Mouse (Mus musculus): ENCODE measurements at regions not wholly inside any gene's neighbourhood (a gene's known extent, or its start where the extent isn't known, plus 50 kb on each side); places are given as distances from the start of the nearest gene placed in this dataset.

DNA sequence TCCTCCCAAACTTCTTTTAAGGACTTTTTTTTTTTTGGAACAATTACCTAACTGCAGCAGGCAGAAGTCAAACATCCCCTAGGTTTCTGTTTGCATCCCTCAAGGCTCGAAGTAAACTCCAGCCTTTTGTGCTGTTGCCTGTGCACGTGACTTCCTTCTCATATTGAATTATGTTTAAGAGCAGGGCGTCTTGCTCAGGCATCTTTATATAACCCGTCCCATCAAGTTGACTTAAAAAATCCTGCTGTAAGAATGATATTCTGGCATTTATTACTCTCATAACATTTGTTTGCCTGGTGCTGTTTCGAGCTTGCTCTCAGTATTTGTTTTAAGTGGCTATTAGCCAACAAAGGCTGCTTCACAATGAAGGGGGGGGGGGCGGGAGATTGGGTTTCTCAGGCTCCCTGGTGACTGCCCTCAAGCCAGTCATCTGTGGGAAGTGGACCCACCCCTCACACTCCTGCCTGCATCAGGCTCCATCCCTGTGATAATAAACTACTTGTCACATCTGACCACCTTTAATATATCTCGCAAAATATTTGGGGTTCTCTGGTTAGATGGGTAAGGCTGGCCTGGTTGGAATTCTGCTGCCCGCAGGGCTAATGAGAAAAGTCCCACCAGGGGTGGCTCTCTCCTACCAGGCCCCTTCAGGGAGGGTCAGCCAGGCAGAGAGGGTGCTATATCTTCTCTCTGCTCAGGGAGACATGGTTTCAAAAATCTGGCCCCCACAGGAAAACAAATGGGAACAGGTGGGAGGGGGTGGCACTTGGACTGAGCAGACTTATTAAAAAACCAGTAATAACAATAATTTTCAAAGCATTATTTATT, 277.1 kb upstream of the Atp5g3 start:
- DNase-seq (ENCODE audit: low read depth): no peak

DNA sequence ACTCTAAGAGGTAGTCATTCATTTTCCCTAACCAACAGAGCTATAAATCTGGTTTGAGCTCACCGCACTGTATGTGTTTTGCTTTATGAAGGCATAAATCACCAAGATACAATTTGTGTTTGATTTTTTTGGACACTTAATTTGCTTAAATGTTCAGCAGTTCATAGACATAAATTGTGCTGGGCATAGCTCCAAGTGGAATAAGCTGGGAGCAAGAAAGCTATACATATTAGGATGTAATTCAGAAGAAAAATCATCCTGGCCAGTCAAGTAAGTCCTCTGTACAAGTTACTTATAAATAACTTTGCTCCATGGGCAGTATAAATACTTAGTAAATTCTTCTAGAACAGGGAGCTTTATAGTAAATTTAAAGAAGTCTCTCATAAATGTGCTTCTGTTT, 267.0 kb upstream of the Atp5g3 start:
- no peak for DNase-seq (ENCODE audit: low read depth)

DNA sequence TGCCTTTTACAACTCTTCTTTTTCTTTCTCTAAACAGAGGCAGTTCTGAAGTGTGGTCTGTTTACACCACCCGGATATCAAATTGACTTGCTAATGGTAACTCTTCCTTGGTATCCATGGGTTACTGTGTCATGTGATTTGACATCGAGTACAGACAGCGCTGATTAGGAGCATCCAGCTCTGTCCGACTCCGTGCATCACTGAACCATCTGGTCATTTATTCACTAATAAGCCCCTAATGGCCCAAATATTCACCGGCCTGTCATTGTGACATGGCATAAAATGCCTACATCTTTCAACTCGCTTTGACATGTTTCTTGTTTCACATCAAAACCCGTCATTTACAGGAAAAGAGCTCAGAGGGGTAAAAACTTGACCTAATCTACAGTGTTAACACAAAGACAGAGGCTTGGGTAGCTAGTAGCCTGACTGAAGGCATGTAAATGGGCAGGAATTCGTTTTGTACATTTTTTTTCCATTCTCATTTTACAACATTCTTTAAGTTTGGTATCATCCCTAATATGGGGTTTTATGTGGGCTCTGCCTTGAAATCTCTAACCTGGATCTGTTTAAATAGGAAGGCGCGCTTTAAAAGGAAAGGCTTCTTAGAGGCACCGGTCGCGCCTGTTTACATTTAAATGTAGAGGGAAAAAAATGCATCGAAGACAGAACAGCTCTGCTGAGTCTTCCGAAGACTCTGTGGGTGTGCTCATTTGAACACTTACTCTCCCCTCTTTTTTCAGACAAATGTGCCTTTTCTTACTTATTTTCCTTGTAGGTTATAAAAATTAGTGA, 257.8 kb upstream of the Atp5g3 start:
- no peak for DNase-seq (ENCODE audit: low read depth)

DNA sequence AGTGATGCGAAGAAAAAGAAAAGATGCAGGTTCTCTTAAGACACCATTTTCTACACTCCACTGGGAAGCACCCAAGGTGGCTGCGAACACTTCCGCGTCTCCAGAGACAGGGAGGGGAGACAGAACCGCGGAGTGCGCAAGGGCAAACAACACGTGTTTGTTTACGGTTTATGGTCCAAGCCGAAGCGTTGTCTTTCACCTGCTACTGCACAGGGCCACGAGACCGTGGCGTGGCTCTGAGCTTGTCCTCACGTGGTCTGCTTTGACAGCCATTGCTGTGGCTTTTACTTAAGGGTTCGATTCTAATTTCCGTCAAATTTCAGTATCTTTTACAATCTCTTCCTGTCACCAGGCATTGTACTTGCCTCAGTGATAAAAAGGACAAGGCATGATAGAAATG, 257.2 kb upstream of the Atp5g3 start:
- DNase-seq (ENCODE audit: low read depth): no peak

DNA sequence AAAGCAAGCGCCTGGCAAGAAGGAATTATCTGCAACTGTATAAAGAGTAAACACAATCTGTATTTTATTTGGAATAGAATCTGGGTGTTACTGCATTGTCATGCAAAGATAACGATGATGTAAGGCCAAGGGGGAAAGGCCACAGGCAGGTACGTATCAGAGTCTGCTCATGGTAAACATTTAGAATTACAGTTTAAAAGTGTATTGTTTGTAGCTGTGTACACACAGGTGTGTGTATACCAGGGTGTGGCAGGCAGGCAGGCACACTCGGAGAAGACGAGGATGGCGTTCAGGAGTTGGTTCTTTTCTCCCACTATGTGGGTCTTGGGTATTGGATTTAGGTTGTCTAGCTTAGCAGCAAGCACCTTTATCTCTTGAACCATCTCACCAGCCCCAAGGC, 242.9 kb upstream of the Atp5g3 start:
- no peak for DNase-seq (ENCODE audit: low read depth)

DNA sequence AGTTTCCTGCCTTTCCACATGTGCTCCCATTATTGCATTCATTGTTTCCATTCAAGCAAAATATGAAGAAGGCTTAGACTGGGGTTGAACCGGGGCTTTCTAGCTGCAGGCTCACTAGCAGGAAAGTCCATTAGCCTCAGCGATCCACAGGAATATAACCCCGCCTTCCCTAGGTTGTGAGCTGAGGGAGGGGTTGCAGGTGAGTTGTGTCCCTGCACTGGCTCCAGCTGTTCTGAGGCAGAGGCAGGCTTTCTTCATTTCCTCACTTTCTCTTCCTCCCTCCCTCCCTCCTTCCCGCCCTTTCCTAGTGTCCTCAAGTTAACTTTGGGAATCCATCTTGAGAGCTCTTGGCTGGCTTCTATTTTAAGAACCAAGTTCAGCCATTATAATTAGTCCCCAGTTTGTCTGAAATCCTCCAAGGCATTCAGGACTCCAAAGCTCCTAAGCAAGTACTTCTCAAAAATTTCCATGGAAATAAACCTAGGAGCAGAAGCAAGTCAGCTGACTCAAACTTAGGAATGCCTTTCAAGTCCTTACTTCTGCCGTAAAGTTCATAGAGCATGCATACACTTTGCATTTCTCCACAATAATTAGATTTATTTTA, 242.2 kb upstream of the Atp5g3 start:
- DNase-seq (ENCODE audit: low read depth): no peak

DNA sequence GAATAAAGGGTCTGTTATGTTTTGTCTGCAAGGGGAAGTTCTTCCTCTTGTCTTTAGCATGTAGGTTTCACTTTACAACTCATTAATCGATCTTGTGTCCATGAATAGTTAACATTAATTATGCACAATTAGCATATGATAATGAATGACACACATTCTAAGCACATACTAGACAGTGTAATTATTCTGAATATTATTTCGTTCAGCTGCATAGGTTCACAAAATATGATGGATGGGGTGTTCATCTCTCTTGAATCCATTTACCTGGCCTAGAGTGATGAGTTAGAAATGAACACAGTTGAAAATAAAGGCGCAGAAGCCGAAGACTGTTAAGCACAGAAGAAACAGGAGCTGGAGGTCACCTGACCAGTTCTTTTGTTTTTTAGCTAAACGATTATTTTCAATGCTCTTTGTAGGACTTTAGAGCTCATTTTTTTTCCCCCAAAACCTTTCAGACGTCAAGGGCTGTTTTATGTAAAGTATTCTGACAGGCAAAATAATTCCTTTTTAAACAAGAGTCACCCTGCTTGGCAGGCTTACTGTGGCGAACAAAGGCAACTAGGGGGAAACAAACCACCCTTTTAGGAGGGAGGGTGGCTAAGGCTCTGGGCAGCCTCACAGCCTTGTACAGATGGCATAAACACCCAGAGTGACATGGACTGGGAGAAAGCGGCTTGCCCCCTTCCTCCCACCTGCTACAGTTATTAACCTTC, 241.6 kb upstream of the Atp5g3 start:
- no peak for DNase-seq (ENCODE audit: low read depth)

DNA sequence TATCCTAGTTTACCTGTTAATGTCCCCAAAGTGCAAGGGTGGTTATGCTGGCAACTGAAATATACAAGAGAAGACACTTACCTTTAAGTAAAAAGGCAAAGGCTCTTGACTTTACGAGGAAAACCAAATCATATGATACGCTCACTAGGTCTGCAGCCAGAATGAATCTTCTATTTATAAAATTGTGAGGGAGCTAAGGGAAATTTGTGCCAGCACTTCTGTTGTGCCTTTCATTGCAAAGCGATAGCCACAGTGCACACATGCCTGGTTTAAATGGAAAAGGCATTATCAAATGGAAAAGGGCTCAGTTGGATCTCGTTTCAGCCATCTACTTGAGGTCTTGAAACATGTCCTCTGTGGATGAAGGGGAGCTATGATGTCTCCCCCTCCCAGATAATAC, 236.1 kb upstream of the Atp5g3 start:
- DNase-seq (ENCODE audit: low read depth): no peak

DNA sequence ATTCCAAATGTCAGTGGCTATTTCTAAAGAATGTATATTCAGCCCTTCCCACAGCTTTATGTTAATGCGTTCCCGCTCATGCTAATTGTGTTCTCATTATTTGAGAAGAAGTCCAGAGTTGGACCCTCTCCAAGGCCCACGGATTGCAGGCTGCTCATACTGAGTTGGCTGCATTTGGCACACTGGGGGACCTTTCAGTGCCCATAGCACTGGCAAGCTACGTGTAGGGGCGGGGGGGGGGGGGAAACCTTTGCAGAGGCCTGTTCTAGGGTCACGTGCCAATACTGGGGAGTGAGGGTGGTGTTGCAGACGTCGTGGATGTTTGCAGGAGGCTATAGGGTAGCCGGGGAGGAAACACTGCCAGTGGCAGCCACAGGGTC, 225.5 kb upstream of the Atp5g3 start:
- no peak for DNase-seq (ENCODE audit: low read depth)

DNA sequence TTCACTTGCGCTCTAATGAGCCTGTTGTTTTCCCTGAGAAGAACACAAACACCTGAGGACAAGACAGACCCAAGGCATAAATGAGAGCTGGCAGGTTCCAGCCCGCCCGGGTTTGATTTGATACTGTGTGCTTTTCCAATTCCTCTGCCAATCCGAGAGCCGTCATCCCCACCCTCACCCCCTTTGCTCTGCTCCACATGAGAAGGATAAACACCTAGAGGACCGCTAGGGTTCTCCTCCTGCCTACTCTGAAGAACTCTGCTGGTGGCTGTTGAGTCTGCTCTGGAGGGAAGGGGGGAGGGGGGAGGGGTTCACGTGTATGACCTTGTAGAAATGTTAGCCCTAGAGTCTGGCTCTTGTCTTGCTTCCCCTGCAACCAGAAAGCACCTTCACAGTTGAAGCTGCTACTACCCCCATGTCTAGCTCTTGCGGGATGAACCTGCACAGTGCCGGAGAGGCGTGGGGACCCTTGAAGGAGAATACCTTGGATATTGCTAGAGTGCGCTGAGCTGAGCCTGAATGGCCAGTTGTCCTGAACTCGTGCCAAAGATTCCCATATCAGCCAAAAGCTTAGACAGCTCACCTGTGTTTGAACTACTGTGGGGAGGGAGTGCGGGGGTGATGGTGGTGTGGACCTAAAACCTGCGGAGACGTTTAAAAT, 225.0 kb upstream of the Atp5g3 start:
- no peak for DNase-seq (ENCODE audit: low read depth)

DNA sequence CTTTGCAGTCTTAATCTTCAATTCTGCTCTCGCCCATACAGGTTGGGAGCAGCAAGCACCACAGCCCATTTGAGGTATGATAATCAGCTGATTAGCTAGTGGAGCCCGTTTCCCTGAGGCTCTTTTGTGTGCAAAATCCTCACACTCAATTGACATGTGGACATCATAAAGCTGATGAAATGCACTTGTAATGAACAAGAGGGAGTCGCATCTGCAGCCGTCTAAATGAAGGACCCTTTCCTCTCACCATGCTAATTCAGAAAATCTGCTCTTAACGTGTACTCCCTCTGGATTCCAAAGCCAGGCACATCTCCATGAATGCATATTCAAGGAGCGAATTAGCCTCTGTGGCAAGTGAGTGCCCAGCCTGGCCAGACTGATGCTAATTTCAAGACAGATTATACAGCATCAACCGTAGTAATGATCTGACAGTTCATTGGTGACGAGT, 219.0 kb upstream of the Atp5g3 start:
- no peak for DNase-seq (ENCODE audit: low read depth)

DNA sequence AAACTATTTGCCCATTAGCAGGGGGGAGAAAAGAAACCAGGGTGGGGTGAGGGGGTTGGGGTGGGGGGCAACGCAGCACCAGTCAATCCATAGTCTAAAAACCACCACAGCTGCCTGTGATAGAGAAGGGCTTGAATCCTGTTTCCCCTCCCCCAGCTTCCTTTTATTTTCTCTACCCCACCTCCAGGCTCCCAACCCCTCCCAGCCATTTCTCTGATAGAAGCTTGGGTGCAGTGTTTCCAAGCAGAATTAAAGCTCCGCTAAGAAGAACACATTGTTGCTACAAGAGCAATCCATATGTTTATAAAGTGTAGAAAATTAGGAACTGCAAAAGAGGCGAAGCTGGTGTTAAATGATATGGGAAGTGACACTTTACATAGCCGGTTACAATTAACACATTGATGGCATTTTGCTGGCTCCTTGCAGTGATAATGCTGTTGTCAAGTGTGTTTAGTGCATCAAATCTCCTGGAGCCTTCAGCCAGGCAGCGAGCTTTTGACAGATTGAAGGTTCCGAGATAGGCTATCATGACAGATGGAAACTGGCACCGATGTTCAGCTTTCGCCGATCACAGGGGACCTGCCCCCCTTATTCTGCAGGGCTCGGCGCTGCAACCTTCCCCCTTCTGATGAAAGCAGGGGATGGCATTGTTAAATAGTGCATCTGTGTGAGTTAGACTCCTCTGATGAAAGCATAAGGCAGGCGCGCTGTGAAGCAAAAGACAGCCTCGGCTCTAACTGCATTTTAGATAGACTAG, 217.8 kb upstream of the Atp5g3 start:
- no peak for DNase-seq (ENCODE audit: low read depth)

DNA sequence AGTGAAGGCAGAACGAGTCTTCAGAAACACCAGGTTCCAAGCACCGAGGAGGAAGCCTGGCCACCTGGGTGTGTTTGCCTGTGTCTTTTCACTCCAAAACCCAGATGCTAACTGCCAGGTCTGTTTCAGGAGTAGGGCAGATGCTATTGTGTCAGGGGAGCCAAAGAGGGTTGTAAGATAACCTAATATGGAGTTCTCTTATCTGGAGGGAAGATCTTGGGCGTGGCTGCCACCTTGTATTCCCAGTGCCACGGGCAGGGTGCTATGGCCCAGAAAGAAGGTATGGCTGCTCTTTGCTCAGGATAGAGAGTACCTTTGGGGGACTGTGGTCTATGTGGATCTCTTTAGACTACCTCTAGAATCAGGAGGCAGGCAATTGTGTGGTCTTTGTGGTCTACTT, 216.0 kb upstream of the Atp5g3 start:
- DNase-seq (ENCODE audit: low read depth): no peak

DNA sequence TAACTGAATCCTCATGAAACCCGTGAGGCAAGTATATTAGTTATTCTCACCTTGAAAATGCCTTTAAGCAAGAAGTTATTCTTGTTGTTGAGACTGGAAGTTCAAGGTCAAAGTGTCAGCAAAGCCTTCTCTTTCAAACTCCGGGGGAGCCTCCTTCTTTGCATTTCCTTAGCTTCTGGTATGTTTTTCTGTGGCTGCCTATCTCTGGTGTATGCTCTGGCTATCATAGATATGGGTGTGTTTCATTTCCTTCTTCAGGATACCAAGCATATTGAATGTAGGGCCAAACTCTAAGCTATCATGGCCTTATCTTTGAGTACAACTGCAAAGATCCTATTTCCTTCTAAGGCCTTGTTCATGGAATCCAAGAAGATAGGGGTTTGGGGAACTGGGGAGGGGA, 213.1 kb upstream of the Atp5g3 start:
- DNase-seq (ENCODE audit: low read depth): no peak

DNA sequence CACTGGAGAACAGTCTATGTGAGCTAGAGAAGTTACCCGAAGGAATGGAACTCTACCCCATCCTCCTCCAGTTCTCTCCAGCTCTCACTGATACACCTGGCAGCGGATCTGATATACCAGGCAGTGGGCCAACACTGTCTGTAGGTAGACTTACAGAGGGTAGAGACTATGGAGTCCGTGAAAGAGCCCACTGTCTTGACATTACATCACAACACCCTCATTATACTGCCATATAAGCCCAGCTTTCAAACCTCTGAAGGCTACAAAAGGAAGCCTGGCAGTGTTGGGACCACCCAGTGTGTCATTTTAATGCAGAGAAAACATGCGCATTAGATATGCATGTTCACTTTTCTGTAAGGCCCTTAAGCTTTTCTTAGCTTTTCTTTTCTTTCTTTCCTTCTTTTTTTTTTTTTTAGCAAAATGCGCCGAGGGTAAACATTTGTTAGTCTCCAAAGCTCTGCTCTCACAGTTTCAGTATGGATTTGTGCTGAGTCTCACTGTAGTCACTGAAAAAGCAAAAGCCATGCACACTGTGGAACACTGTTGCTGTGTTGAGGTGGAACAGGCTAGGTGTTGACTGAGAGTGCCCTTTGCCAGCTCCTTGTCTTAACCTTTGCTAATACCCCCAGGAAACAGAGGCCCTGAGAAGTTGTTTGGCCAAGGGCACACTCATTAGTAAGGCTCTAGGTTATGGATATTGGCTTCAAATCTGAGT, 212.4 kb upstream of the Atp5g3 start:
- no peak for DNase-seq (ENCODE audit: low read depth)

DNA sequence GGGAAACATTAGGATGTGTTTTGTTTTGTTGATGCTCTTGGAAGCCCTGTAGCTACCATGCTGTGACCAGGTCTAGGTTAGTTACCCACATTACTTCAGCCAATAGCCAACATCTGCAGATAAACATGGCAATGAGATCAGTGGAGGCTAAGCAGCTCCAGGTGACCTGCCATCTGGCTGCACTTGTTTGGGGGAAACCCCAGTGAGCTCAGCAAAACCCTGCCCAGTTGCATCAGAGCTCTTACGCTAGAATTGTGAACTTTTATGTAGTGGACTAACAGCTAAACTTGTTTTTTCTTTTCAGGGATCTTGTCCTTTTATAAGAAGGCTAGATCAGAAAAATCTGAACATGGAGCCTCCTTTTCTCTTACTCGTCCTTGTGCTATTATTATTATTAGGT, 211.8 kb upstream of the Atp5g3 start:
- DNase-seq (ENCODE audit: low read depth): no peak

DNA sequence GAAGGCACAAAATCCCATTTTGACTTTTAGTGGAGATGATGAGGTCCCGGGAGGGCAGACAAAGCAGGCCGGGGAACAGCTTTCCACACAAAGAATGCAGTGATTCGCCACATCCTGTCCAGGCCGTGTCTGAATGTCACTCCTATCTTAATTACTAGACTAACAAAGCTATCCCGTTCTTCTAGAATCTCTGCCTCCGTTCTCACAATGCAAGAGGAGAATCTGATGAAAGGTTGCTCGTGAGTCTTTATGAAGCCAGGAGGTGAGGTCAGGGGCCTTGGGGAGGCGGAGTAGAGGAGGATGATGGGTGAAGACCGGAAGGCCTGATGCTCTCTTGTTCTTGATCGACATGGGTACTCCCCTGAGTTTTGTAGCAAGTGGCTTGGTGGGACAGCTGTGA, 208.9 kb upstream of the Atp5g3 start:
- no peak for DNase-seq (ENCODE audit: low read depth)

DNA sequence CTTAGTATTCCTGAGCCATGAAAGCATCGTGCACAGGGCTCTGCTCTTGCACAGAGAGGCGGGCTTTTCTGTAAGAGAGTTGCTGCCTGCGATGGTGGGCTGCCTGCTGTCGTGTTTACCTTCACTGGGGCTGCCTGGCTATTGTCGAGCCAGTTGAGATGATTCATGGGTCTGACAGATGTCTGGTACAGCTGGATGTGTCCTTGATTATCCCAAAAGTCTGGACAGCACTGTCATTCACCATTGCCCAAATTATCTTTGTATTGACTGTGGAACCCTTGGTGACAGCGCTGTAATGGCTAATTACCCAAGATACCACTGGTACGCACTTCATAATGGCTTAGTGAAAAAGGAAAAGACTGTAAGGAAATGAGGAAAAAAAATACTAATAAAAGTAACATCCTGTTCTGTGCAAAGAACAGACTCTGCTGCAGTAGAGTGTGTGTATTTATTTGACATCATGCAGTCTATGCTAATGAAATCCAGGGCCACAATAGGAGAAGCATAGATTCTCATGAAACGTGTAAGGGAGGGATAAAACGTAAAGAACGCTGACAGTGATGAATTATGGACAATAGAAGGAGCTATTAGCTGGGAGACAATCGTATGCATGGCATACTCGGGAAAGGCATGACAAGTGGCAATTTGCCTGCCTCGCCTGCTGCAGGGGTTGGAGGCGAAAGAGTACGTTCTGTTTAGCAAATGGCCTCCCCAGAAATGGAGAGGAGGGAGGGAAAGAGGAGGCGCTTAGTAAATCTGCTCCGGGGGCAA, 208.2 kb upstream of the Atp5g3 start:
- DNase-seq (ENCODE audit: low read depth): no peak

DNA sequence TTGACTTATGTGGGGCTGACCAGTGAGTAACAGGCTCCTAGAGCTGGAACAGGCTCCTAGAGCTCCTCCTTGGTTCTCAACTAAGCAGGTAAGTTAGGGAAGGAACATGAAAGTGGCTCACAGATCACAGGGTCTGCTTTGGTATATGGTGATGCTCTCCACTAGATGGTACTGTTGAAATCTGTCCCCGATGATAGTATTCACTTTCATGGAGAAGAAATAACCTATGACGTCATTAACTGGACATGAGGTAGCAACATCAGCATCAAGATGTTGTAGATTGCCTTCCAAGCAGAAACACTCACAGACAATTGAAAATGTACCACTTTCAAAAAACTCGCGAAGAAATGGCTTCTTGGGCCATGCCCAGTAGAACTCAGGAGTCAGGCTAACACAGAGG, 195.3 kb upstream of the Atp5g3 start:
- DNase-seq (ENCODE audit: low read depth): no peak
